Mouse (Mus musculus) C2C12 (cell line): ENCODE results near the gene Morc3.

Experiments
- CTCF ChIP-seq: IDR thresholded peaks from one replicate; pipeline ENCODE4 v1.5.1; 2011; ENCODE audit not compliant: control insufficient read depth, insufficient read depth, insufficient read length
- MYOD1 ChIP-seq: IDR thresholded peaks from one replicate; pipeline ENCODE4 v1.6.1; 2011; ENCODE audit warnings: low read depth; ENCODE audit not compliant: control insufficient read depth, insufficient read length

- TF ChIP-seq MYOD1 (no peak), CTCF (no peak)
Measured at GRCm38 (mm10) chr16:93908196-93908595, 76.3 kb downstream of the Morc3 start.
